Mouse (Mus musculus): ENCODE results near the gene Miip.

- no peak for TF ChIP-seq CTCF (IDR thresholded peaks at IDR 0.05; ENCODE audit: low read depth)
- TF ChIP-seq EP300 (IDR thresholded peaks at IDR 0.05; ENCODE audit: low read depth): no peak
Measured at GRCm38 (mm10) chr4:147824389-147824788, 44.2 kb downstream of the Miip start.

Measured in heart, postnatal 0 days (tissue).